Mouse (Mus musculus): ENCODE data around the gene Agrn. TPM values are rescaled to one million over a fixed set of nuclear protein-coding genes. Genes with fewer than 3 reads are reported as not detected.
A peak's percentile ranks its signal among the peaks of the same experiment; 100 is the strongest.

Gene Agrn
- total RNA-seq, 2 experiments from 2014 or later, result 6.9 to 8.0 TPM

DNA sequence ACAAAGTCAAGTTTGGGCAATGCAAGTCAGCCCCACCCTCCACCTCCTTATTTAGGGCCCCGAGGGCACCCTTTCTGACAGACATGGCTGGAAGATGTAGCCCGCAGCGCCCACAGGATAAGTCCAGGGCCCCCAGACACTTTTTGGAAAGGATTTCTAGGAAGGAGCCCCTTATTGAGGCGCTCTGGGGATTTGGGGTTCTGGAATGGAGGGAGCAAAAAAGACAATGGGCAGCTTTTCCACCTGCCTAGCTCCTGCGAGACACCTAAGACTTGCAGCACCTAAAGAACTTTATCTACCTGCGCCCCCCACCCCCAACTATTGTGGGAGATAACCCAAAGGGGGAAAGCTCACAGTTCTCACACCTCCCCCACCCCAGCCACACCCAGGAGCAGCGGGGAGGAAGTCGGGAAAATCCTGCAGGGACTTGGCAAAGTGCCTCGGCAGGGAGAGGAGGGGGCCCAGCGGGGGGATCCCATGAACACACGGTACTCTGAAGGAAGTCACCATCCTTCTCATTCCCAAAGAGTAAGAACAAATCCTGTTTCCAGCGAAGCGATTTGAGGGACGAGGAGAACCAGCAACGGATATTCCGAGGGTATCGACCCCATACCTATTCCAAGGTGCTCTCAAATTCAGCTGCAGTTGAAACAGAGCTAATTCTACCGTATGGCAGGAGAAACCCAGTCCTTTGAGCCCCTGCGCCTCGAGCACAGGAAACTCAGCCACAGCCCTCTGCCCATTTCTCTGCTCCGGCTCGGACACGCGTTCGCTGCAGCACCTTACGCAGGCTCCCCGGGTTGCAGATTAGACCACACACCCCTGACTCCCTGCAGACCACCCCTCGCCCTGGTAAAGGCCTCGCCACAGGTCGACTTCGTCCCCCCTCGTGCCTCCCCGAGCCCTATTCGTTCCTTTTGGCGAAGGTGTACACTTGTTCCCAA lies 1.1 kb downstream of the Agrn start:
- H3K27ac ChIP-seq, result peak overlapping the region; percentile 82

DNA sequence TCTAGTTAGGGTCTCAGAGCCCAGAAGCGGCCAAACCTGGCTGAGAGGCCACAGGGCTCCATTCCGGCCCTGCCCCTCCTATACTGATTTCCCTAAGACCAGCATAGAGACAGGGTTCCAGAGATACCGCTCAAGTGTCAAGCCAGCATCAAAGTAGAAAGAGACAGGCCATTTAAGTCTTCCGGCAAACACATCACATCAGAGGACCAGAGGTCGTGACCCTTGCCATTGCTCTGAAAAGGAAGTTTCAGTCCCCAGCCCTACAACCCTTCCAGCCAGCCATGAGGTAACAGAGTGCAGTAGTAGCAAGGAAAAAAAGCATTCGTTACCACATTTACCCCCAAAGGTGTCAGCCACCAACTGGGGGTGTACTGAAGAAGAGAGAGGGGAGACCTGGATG lies 2.9 kb downstream of the Agrn start:
- intact Hi-C loops (cut with DNase I), result no loop called here

More for the DNA sequence above, 1.1 kb downstream of the Agrn start:
- no peak for TF ChIP-seq CTCF (IDR thresholded peaks at IDR 0.05)
- intact Hi-C loops (cut with DNase I), result loop anchor here (2.0 kb wide), 1 partner anchor 85 kb away; no protein-coding TSS in a partner anchor
- peak overlapping the region; percentile 96 for H3K4me3 ChIP-seq
- DNase-seq, result peak; percentile 55

DNA sequence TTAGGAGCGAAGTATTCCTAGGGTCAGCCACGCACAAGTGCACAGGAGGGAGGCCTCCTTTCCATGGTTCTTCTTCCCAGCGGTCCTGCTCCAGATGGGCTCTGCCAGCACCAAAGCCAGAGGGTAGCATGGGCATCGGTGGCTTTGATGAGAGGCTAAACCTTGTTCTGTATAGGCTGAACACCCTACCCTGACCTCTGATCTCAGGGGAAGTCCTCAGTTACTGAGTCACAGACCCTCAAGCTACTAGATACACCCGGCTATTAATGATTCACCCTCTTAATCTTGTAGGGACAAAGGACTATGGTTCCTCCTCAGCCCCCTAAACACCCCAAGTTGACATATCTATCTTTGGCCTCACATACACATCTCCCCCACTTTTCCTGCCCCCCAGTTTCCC lies 3.4 kb downstream of the Agrn start:
- DNase-seq, result no peak
- H3K4me3 ChIP-seq, result no peak overlapping the region
- H3K27ac ChIP-seq, result no peak overlapping the region
- no peak for TF ChIP-seq CTCF (IDR thresholded peaks at IDR 0.05)
- intact Hi-C loops (cut with DNase I), result no loop called here

More for the DNA sequence above, 2.9 kb downstream of the Agrn start:
- no peak overlapping the region for H3K27ac ChIP-seq
- no peak overlapping the region for H3K4me3 ChIP-seq
- no peak for DNase-seq
- TF ChIP-seq CTCF (IDR thresholded peaks at IDR 0.05), result no peak

DNA sequence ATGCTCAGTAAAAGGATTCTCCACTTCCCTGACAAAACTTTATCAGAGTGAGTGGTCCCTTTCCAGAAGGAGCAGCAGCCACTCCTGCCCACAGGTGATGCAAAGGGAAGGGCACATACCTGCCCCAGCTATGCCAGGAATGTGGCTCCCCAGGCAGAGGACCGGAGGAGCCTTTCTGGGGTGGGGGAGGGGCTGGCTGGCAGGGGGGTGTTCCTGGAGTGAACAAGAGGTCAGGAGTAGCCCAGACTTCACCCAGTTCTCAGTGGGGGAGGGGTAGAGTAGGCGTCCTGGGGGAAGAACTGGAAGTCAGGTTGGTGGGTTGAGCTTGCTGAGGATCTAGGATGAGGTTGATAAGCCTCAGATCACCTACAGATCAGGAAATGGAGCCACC lies 4.1 kb downstream of the Agrn start:
- no peak overlapping the region for H3K27ac ChIP-seq
- TF ChIP-seq CTCF (IDR thresholded peaks at IDR 0.05), result no peak
- H3K4me3 ChIP-seq, result no peak overlapping the region
- intact Hi-C loops (cut with DNase I), result no loop called here
- no peak for DNase-seq

DNA sequence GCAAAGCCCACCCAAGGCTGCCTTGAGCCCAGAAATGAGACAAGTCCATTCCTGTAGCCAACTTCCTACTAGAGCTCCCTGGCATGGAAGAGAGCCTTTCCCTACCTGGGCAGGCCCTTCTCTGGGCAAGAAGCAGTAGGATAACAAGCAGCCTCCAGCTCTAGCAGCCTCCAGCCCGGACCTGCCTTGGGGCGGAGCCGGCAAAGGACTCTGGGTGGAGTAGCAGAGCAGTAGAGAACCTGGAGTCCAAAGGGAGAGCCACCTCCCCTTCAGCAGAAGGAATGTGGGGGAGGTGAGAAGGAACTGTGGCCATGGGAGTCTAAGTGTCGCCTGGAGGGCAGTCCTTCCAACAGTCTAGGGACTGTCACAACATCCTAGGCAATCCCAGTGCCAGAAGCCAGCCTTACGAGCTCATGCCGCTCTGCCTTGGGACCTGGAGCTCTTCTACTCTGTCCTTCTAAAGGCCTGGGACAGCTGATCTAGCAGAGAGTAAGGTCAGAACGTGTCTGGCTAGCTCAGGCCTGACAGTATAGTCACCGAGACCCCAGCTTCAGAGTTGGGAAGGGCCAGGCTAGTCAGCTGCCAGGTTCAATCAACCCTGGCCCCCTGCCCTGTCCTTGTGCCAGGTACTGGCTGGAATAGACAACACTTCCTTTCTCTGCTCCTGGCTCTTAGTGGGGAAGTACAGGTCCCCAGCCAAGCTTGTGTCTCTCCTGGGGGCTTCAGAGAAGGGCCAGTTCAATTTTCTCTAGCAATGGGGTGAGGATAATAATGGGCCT lies 4.7 kb downstream of the Agrn start:
- no peak for DNase-seq
- no peak for TF ChIP-seq CTCF (IDR thresholded peaks at IDR 0.05)
- intact Hi-C loops (cut with DNase I), result no loop called here
- Histone ChIP-seq H3K27ac (peak overlapping the region; percentile 32; the same call in 1 of the 2 replicates), H3K4me3 (no peak overlapping the region)

DNA sequence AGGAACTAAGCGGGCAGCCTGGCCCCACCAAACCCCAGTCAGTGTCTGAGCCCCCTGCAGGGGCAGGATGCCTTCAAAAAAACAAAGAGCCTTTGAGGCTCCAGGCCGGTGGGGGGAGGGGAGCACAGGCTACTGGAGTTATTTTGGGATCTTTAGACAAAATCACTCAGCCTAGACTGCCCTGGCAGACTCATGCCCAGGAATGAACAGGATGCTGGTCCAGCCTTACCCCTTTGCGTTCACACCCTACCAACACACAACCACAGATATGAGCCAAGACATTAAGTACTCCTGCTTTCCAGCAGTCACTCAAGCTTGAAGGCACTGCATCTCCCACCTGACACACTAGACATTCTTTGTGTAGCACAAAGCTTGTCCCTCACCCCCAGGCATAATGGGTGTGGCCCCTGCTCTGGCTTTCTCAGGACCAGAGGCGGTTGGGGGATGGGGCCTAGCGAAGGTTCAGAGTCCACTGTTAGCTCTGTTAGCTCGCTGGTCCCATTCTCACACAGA lies 8.4 kb downstream of the Agrn start:
- Histone ChIP-seq H3K27ac (no peak overlapping the region), H3K4me3 (no peak overlapping the region)
- no peak for TF ChIP-seq CTCF (IDR thresholded peaks at IDR 0.05)
- DNase-seq, result no peak
- intact Hi-C loops (cut with DNase I), result no loop called here

DNA sequence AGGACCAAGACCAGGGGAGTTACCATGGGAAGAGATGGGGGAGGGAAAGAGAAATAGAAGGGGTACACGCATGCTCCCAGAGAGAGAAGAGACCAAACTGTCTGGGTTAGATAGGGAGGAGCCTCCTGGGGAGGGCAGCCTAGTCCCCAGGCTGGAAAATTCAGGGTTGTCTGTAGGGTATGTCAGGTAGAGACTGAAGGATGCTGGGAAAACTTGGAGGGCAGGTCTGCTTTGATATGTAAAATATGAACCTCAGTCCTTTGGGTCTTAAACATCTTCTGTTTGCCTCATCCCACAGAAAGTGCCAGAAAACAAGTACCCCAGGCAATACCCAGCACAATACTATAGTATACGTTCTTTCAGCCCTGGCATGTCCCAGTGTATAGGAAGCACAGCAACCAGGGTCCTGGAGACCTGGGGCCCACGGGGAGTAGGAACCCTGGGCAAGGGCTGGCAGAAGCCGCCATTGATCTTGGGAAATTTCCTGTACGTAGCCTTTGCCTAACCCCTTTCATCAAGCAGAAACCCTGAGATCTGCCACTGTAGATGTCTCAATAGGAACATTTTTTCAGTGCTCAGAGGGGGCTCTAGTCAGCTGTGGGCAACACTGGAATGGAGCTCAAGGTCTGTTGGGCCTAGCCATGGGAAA lies 9.0 kb downstream of the Agrn start:
- no peak overlapping the region for H3K27ac ChIP-seq

DNA sequence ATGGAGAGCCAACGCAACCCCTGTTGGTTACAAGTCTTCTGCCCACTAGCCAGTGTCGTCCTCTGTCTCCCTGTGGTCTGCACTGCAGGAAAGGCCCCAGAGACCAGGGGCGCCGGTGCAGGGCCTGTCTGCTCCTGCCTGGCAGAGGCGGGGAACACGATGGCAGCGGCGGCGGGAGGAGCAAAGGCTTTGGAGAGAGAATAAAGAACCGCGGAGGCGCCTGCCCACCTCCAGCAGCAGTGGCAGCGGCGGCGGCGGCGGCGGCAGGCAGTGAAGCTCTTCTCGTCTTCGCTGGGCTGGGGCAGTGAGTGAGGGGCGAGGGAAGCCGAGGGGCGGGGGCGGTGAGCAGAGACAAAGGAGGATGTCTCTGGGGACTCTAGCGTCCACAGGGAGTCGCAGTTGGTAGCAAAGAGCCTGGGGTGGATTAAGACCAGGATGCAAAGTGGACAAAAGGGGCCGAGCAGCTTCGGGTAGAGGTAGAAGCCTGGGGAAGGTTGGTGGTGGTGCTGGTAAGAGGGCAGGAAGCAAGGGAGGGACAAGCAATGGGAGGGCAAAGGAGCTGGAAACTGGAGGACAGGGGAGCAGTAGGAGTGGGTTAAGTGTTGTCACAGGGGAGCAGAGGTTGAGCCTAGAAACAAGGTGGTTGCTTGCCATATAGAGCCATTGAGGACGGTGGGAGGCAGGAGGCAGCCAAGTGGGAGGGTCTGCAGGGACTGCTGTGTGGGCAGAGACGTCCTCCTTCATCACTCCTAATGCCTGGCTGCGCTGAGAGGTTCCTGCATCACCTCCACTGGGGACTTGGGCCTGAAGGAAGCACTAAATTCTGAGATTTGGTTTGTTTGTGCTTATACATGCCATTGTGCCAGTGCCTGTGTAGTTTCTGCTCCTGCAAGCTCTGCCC lies 11.1 kb downstream of the Agrn start:
- TF ChIP-seq CTCF (IDR thresholded peaks at IDR 0.05), result no peak
- H3K27ac ChIP-seq, result peak overlapping the region; percentile 35; the same call in 1 of the 2 replicates
- intact Hi-C loops (cut with DNase I), result no loop called here
- peak overlapping the region; percentile 51 for H3K4me3 ChIP-seq
- no peak for DNase-seq

More for the DNA sequence above, 9.0 kb downstream of the Agrn start:
- intact Hi-C loops (cut with DNase I), result no loop called here
- no peak for TF ChIP-seq CTCF (IDR thresholded peaks at IDR 0.05)
- no peak for DNase-seq
- H3K4me3 ChIP-seq, result no peak overlapping the region

DNA sequence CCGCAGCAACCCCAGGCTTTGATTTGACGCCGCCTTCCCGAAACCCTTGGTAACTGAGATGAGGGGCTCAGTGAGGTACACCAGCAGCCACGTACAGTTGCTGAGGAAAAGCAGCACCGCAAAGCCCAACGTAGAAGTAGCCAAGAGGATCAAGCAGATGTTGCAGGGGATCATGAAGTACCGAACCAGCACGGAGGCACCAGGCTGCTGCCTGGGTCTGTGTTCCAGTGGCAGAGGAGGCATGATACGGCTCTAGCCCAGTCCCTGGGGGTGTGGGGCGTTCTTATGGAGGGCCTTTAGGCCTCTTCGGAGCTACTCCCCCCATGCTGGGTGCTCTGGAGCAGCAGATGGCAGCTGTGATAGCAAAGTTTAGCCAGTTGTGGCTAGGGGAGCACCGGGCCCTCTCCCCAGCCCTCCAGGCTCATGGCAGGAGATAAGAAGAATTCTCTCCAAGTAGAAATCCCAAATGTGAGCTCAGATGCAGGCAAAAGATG lies 11.8 kb downstream of the Agrn start:
- H3K4me3 ChIP-seq, result peak overlapping the region; percentile 51
- no peak for DNase-seq
- no peak for TF ChIP-seq CTCF (IDR thresholded peaks at IDR 0.05)
- intact Hi-C loops (cut with DNase I), result no loop called here
- peak overlapping the region; percentile 35; the same call in 1 of the 2 replicates for H3K27ac ChIP-seq

DNA sequence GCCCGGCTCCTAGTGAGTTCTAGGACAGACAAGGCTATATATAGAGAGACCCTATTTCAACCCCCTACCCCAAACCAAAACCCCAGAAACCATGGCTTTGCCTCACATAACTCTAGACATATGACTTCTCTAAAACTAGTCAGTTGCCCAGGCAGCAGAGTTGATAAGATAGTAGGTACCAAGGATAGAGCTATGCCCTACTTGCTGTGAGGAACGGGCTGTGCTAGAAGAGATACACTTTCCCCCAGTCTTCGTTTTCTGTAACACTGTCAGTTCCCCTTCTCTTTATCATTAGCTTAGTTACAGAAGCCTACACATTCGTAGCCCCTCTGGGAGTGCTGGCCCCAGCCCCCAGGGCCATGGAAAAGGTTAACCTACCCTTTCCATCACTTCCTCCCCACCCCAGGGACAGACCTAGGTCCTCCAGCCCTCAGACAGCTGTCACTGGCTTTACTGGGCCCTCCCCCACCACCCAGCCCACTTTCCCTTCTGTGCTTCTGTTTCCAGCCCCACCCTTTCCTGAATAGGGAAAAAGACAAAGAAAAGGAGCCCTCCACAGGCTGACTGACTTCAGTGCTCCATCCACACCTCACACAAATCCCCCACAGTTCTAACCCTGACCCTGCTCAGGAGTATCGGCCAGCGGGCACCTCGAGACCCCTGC lies 12.9 kb downstream of the Agrn start:
- no peak for DNase-seq
- intact Hi-C loops (cut with DNase I), result no loop called here
- Histone ChIP-seq H3K27ac (peak overlapping the region; percentile 35), H3K4me3 (peak overlapping the region; percentile 51)
- no peak for TF ChIP-seq CTCF (IDR thresholded peaks at IDR 0.05)

DNA sequence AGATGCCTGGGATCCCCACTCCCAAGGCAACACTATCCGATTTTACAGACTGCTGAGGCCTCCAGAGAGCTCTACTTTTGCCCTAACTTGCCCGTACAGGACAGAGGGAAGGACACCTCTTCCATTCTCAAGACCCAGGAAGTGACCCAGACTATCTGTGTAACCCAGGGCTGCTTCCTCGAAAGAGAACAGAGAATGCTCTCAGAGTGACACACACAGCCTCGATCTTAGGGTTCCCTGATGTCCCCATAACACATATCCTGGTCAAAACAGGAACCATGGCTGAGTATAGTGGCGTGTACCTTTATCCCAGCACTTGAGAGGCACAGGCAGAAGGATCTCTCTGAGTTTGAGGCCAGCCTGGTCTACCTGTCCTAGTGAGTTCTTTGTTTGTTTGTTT lies 13.5 kb downstream of the Agrn start:
- no peak overlapping the region for H3K27ac ChIP-seq
- no peak overlapping the region for H3K4me3 ChIP-seq
- no peak for DNase-seq
- no peak for TF ChIP-seq CTCF (IDR thresholded peaks at IDR 0.05)
- intact Hi-C loops (cut with DNase I), result no loop called here
